Mouse (Mus musculus) c-Kit-positive CD71-positive TER-119-negative erythroid progenitor cells, embryonic 14.5 days (primary cell): ENCODE results near the gene Ugt2a1.
"Not testable (repeated sequence)": the region's sequence is repeated elsewhere in the genome, so short reads cannot be mapped to it uniquely, and the experiment has no call there.

Experiments used
- DNase-seq: peaks from one replicate; pipeline ENCODE4 v3.0.0-alpha.2; 2013; ENCODE audit warnings: low read depth

Ugt2a1 gene

GRCm38 (mm10) chr5:87490771-87491170 is at the start of gene Ugt2a1:
Ugt2a1 (minus strand) TSS chr5:87490871.
- DNase-seq: no peak

GRCm38 (mm10) chr5:87538111-87538510 is 47.4 kb upstream of the Ugt2a1 start, which contains the start of gene Sult1b1:
Sult1b1 (minus strand) TSS chr5:87538195.
- no peak for DNase-seq

- no peak for DNase-seq
Observed at GRCm38 (mm10) chr5:87535994-87536644, 45.4 kb upstream of the Ugt2a1 start.

DNA sequence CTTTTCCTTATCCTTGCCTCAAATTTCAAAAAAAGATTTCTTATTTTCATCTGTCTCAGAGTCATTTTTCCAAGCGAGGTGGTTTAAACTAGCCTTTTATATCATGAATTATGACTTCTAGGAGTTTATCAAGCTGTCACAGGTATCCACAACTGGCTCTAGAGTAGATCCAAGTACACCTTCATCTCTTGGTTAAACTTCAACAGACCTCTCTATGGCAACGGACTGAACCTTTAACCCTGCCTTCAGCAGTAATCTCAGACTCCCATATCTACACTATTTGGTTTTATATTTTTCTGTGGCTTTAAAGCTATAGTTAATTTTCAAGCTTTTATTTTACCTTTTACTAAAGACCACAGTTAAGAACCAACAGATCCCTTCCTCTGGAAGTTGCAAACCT is 41.6 kb upstream of the Ugt2a1 start:
- no peak for DNase-seq

DNA sequence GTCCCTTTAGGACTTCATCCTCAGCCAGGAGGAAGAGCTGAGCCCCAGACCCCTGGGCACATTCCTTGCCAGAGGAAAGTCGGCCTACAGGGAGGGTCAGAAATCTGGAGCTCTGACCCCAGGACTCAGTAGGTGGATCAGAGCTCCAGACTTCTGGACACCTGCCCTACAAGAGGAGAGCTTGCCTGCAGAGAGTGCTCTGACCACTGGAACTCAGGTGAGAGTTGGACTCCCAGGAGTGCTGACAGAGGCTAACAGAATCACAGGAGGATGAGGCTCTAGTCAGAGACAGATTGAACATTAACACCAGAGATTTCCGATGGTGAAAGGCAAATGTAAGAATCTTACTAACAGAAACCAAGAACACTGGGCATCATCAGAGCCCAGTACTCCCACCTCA is 32.9 kb upstream of the Ugt2a1 start:
- DNase-seq: not testable (repeated sequence)

- DNase-seq: no peak
Observed at GRCm38 (mm10) chr5:87505776-87506458, 15.2 kb upstream of the Ugt2a1 start.

GRCm38 (mm10) chr5:87502687-87503086 is 12.0 kb upstream of the Ugt2a1 start:
- DNase-seq: no peak

- no peak for DNase-seq
Observed at GRCm38 (mm10) chr5:87499341-87499740, 8.7 kb upstream of the Ugt2a1 start.

- no peak for DNase-seq
Observed at GRCm38 (mm10) chr5:87498936-87499335, 8.3 kb upstream of the Ugt2a1 start.

GRCm38 (mm10) chr5:87486706-87487105 is 4.0 kb downstream of the Ugt2a1 start, which contains the start of gene Gm43638:
Gm43638 (minus strand) TSS chr5:87486806.
- DNase-seq: not testable (repeated sequence)

DNA sequence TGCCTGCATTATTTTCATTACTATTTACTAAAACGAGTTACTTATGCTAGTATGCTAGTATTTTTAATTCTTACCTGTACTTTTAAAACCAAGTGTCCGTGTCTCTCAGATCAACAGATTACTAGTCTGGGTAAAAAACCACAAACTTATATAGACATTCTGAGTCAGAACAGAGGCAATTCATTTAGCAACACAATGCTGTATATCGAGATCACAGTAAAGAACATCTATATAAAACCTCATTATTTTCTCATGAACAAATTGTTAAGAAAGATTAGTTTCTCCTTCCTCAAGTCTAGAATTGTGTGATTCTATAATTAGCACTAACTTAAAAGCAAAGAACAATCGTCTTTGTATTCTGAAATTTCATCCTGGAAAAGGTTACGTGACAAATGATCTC is 8.5 kb downstream of the Ugt2a1 start, which contains the start of gene Ugt2a2:
Gene Ugt2a2 (minus strand): TSS at position 101 of the 400 bp plus-strand sequence.
- no peak for DNase-seq

GRCm38 (mm10) chr5:87458810-87459209 is 31.9 kb downstream of the Ugt2a1 start:
- no peak for DNase-seq

GRCm38 (mm10) chr5:87457701-87458100 is 33.0 kb downstream of the Ugt2a1 start:
- DNase-seq: no peak

DNA sequence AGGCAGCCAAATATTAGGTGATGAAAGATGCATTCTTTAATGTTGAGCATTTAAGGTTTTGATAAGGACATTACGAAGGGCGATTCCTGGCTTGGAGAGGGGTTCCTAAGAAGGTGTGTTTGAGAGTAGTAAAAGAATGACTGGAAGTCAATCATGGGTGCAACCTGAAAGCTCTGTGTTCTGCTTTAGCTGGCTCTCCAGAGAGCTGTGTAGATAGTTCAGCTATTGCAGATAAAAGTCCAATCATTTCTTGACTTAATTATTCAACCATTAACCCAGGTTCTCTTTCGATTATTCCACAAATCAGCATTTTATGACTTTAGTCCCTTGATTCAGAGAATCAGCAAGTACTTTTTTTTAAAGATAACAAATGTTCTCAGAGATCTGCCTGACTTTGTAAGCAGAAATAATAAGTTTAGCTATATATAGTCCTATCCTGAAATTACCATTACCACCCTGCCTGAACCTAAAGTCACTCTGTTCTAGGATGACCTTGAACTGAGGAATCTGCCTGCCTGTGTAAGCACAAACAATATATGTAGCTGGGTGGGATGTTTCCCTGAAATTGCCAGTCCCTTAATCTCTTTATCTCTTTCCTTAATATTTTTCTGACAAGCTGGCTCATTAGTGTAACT is 34.3 kb downstream of the Ugt2a1 start:
- DNase-seq: no peak

- no peak for DNase-seq
Observed at GRCm38 (mm10) chr5:87455519-87455918, 35.2 kb downstream of the Ugt2a1 start.

- not testable (repeated sequence) for DNase-seq
Observed at GRCm38 (mm10) chr5:87452514-87452913, 38.2 kb downstream of the Ugt2a1 start.

- DNase-seq: no peak
Observed at GRCm38 (mm10) chr5:87436264-87436663, 54.4 kb downstream of the Ugt2a1 start.

GRCm38 (mm10) chr5:87425676-87426075 is 65.0 kb downstream of the Ugt2a1 start:
- no peak for DNase-seq

- DNase-seq: not testable (repeated sequence)
Observed at GRCm38 (mm10) chr5:87424041-87424440, 66.6 kb downstream of the Ugt2a1 start, which contains the start of gene Ugt2b38. Ugt2b38 (minus strand) TSS chr5:87424203.
